Mouse (Mus musculus): ENCODE results near the gene Gm21616.
"Not testable (repeated sequence)": the region's sequence is repeated elsewhere in the genome, so short reads cannot be mapped to it uniquely, and the experiment has no call there.

Gene Gm21616

DNA sequence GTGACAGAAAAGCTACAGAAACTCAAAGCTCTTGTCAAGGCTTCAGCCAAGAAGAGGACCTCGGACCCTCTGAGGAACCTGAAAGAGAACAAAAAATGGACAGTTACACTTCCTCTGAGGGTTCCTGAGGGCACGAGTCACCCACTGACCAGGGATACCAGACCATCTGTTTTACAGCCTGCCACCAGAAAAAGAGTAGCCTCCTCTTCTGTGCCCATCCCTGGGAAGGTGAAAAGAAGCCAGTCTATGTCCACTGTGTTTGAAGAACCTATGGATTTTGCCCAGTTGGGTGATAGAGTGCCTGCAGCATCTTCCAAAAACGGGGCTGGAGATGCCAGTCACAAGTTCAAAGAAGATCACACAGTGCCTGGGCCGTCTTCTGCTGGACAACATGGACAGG is at the start of gene Gm21616:
TSS of gene Gm21616 (plus strand) at position 301 of the 400 bp plus-strand sequence.
- not testable (repeated sequence) for DNase-seq (ENCODE audit: low read depth in 1 of 2, low spot score in 2 of 2)

Data from monocyte, adult 2 months (primary cell).